Mouse (Mus musculus) layer of hippocampus, adult 9-10 months (tissue): ENCODE data around the gene Fstl4.
"Not testable (repeated sequence)": the region's sequence is repeated elsewhere in the genome, so short reads cannot be mapped to it uniquely, and the experiment has no call there.

Experiments
- DNase-seq: peaks from one replicate; pipeline ENCODE4 v3.0.0; 2022; ENCODE audit warnings: low spot score

The Fstl4 gene

DNA sequence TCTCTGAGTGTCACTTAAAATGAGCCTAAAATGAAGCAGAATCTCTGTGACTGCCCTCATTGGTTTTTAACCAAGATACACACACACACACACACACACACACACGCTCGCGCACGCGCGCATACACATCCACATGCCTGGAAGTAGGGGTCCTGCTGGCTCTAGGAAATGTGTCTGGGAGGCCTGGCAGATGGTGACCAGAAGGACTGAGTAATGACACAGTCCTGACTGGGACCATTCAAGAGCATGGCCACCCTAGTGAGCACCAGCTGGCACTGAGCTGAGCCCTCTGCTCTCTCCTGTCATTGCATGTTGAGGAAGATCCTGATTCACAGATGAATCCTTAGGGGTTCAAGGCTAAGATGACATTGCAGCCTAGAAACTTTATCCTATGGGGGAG, 261.3 kb downstream of the Fstl4 start:
- DNase-seq = no peak

DNA sequence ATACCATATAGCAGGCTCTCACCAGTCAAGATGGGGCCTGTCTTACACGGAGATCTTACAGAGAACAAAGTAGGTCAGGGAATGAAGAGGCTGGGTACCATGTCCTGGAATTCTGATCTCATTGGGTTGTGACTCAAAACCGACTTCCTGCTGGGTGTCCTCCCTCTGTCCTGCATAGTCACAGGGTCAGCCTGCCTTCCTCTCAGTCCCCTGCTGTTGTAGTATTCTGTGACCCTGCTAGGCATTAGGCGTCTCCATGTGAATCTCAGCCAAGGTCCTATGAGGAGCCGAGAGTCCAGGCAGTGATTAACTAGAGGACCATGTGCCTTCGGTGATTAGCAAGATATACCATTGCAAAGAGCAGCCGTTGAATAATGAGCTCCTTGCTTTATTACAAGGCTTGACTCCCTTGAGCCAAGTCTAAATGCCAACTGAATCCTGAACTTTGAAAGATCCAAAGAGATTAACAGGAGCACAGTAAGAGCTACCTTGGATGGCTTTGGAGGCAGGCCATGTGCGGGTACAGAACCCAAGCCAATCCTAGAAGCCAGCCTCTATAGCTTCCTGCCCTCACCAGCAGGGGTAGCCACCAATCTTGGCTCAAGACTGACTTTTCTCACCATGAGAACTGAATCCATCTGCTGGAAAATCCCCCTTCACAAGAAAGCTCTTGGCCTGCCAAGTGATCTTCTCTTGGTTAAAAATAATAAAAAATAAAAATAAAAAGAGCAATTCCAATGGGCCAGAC, 264.2 kb downstream of the Fstl4 start:
- no peak for DNase-seq

DNA sequence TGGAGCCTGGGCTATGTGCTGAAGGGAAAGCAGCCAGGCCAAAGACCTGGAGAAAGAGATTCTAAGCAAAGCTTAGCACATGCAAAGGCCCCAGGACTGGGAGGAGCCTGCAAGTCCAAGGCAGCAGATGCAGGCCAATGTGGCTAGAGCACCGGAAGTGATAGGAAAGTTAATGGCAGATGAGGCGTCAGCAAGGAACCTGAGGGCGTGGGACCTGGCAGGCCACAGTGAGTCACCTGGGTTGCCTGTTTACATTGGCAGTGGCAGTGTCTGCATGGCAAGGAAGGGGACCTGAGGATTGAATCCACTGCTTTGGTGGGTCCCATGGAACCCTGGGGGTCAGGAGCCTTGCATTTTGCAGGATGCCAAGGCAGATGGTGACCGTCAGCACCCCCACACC, 267.3 kb downstream of the Fstl4 start:
- no peak for DNase-seq

DNA sequence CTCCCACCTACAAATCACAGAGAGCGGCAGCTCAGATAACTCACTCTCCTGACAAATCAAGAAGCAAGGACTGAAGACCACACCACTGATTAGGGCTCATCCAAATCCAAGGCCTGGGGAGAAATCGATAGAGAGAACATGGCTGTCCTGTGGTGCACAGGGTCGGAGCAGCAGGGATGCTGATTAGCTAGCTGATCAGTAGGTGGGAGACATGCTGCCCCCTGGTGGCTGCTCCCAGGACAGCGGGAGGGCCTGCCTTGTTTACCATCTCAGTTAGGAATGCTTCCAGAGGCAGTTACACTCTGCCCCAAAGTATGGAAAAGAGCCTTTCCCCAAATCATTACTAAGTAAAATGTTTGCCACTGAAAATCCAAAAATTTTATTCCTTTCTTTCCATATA, 267.9 kb downstream of the Fstl4 start:
- DNase-seq = peak; percentile 83

DNA sequence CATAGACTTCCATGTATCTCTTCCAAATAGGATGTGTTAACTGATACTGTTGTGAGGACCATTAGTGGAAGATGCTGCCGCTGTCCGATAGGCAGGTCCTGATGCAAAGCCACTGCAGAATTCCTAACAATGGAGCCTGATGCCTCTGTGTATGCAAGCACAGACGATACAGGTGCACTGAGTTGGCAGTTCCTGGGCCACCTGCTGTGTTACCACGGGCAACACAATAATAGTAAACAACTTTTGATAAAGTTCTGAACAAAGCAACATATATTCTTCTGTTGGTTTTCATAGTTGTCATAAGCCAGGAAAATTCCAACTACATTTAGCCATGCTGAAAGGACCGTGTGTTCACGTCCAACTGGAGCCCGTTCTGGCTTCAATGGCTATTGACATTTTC, 271.0 kb downstream of the Fstl4 start:
- DNase-seq = no peak

DNA sequence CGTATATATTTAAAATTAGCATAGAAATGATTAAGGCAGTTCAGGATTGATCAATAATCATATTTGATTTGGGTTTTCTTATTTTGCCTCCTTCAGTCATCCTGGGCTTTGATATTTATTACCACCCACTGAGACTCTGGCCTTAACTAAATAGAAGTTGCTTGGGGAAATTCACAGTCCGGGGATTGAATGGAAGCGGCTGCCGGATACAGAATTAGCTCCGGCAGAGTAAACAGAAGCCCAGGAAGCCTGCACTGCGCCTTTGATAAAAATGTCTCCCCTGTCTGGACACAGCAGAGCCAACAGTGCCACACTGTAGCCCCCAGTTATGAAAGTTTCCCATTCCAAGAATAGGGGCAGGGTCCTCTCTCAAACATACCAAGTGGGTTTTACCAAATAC, 282.4 kb downstream of the Fstl4 start:
- no peak for DNase-seq

DNA sequence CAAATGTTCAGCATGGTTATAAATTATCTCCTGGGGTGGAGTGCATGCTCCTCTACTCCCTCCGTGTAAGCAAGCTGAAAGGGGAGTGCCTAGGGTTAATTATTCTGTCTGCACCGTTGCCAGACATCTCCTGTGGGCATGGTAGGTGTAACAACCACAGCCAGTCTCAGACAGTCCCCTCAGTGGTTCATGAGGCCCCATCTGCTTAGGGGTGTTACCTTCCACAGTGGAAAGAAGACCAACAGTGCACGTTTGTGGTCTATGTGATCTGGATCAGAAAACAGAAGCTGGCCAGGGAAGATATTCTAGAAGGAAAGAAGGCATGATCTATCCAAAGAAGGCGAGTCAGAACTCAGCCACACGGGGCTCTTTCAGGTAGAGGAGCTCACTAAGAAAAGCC, 289.7 kb downstream of the Fstl4 start:
- no peak for DNase-seq

DNA sequence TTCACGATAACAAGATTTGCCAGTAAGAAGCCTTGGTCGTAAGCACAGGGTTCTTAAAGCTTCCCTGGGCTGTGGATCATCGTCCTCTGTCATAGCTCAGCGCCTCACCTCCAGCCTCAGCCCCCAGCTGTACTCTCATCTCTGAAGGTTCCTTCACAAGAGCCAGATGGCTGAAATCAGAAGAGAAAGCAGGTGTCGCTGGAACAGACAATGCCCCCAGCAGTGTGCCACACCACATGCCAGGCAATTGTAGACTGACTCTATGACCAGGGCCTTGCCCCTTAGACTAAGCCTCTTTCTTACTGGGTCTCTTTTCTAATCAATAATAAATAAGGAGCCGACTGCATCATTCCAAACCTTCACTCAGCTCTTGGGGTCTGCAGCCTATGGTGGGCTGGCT, 291.5 kb downstream of the Fstl4 start:
- DNase-seq = no peak

DNA sequence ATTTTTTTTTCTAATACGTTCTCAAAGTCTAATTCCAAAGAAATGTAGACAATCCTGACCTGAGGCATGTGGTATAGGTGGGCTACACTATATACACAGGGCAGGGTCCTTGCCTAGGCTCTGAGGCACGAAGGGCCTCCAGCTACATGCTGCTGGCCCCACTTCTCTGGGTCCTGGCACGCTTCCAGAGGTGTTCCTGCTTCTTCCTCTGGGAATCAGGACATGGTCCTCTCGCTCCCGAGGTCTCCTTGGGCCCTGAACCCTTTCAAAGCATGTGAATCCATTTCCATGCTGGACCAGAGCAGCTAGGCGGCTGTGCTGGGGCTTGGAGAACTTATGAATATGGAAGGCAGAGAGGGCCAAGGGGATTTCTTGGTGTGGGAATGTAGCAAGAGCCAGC, 292.3 kb downstream of the Fstl4 start:
- no peak for DNase-seq

DNA sequence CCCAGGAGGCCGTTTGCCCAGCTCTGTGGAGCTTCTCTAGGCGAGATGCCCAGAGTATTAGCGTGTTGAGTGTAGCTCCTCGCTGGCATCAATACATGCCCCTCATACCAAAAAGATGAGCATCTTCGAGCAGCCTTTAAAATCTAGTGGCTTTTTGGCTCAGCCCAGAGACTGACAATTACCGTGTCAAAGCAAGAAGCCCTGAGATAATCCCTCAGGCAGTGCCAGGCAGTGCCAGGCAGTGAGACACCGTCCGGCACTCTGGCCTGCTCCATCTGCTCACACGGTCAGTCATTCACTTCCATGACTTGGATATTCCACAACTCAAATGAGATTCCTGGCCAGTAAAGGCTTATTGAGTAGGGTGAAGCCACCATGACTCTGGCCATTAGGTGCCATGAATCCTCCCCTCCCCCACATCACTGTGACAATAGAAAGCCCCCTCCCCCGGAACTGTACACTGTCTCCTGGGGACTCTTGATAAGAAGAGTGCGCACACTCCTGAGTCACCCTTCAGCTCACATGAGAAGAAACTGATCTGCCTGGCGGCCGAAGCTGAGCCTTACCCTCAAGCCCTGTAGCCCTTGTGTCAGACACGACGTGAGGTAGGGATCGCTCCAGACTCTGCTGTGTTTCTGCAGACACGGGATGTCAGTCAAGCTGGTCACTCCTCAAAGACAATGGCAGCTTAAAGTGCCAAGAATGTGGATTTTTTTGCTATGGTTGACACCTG, 293.6 kb downstream of the Fstl4 start:
- no peak for DNase-seq

DNA sequence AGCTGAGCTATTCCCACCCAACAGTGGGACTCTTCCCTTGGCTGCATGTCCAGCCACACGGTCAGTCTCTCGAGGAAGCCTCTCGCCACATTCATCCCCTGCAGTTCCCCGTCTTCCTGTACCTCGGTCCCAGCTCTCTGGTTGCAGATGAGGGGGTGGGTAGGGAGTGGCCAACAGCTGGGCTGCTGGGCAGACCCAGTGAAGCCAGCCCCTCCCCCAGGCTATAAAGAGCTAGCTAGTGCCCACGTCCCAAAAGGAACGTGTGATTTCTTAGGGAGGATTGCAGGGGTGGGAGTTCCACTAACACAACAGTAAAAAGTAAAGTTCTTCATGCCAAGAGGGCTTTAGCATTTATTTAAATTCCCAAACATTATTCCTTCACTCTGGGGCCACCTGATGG, 294.1 kb downstream of the Fstl4 start:
- DNase-seq = no peak

DNA sequence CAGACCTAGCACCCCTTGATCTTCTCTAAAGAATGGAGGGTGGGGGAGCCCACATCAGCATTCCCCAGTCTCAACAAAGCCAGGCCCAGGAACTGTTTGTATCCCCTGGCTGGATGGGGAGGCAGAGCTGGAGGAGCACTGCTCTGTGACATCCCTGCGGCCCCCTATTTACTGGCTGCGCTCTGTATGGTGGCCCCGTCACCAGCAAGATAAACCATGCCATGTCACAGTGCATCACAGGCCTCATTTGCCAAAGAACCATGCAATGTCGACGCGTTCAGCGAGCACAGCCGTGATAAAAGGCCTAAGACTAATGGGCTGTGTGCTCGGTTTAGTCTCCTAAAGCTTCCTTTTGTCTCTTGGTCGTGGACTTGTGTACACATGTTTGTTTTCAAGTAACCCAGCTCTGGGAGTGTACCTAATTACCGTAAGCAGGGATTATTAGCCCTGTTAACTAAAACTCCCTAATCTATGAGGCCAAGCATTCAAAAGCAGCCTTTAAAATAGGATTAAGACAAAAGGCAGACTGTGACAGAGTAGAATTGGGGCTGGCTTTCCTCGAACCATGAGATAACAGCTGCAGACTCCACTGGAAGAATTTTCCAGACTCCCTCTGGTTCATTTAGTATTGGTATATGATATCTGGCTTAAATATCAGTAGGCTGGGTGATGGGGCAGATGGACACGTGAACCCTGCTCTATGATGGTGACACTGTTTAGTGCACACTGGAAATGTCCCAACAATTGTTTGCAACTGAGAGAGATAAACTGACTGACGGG, 303.5 kb downstream of the Fstl4 start:
- DNase-seq = no peak

DNA sequence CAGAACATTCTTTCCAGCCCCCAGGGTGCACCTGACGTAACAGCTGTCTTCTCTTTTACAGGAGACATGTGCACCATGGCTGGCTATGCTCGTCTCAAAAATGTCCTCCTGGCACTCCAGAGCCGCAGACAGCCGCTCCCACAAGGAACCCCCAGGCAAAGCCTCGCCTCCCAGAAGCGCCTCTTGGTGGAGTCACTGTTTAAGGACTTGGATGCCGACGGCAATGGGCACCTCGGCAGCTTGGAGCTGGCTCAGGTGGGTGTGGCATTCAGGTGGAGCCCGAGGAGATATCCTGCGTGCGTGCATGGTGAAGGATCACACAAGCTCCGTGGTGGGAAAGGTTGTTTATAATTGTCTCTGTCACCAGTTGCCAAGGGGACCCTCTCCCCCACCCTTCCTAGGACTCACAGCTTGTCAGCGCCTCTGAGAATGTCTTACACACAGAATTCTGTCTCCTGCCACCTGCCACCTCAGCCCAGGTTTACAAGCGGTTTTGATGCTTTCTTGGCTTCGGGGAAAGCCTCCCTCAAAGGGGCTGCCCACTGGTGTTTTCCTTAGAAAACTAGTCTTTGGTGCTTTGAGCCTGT, 304.1 kb downstream of the Fstl4 start:
- DNase-seq = no peak

DNA sequence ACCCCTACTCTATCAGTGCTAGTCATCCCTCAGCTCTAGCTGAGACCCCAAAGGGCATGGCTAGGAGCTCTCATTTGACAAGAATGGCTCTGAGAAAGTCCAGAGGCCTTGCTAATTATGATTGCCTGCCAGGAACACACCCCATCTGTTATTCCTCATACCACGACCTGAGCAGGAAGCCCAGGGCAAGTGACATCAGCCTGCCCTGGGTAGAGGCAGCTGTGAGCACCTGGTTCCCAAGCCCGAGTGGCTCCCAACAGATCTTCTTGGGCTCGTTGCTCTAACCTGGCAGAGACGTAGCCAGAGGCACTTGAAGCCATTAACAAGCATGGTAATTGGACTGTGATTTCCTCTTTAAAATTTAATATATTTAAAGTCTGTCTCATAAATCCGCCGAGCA, 305.3 kb downstream of the Fstl4 start:
- DNase-seq = no peak

DNA sequence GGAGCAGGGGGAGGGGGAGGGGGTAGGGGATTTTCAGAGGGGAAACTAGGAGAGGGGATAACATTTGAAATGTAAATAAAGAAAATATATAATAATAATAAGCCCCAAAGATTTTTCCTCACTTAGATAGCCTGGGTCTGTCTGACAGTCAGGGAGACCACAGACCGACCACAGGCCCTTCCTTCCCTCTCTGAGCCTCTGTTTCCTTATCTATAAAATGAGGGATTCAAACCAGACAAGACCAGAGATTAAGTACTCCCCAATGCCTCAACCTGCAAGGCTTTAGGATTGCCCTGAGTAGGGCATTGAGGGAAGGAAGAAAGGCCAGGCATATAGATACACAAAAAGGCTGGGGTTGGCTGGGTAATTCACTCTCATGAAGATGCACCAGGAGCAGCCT, 307.2 kb downstream of the Fstl4 start:
- DNase-seq = no peak

DNA sequence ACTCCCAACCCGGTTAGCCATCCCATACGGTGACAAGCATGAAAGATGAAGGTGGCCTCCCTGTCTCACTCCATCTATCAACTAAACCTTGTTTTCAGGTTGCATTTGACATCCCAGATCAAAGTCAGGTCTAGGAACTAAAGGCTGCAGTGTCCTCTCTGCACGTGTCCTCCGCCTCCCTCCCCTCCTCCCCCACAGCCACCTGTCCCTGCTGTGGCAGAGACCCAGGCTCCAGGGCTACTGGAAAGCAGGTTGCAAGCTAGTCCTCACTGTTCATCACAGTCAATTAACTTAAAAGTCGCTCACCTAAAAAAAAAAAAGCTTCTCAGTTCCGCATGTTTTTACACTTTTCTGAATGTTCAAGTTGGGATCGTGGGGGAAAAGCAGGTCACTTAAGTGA, 313.2 kb downstream of the Fstl4 start:
- no peak for DNase-seq

DNA sequence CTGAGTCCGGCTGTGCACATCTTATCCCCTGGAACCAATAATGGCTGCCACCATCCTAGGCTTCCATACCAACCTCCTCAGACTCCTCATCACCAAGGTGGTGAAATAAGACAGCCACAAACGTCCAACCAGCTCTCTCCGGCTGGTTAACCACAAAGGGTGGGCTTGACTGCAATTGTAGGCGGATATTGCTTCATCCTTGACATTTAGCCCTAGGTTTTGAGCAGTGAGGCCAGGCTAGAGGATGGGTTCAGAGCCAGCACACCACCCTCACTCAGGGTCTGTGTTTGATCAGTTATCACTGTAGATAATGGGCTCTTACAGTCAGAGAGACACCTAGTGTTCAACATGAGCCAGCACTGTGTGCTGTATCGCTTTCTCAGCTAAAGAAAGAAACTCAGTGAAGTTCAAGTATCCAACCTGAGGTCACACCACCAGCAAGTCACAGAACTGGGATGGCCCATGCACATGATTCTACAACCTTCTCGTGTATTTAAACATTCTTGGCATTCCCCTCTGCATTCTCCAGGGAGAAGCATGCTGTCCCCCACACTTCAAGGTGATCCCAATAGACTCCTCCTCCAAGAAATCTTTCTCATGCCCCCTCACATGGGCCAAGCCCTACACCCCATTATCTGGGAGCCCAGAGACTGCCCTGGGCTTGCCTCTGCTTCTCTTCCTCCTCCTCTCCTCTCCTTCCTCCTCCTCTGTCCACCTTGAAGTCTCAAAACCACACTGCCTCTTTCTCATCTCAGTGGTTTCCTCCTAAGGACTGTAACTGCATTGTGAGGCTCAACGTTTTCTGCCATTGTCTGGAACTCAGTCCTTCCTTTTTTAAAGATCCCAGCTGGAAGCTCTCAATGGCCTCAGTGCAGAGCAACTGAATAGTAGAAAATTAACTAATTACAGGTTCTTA, 314.2 kb downstream of the Fstl4 start:
- no peak for DNase-seq

DNA sequence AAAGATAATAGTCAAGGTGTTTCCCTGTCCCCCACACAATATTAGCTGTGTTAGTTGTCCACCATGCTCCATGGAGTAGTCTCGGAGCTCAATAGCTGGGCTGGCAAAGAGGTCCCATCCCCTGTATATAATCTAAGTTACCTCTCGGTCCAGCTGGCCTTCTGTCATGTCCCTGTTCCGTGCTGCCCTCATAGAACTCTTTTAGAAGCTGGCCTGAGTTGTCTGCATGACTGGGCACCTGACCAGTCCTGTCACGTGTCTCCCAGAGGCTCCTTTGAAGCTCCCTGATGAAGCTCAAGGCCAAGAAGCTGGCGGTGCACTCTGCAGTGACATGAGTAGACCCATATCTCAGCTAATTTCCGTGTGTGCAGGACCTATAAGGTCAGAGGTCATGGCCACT, 316.9 kb downstream of the Fstl4 start:
- DNase-seq = no peak

DNA sequence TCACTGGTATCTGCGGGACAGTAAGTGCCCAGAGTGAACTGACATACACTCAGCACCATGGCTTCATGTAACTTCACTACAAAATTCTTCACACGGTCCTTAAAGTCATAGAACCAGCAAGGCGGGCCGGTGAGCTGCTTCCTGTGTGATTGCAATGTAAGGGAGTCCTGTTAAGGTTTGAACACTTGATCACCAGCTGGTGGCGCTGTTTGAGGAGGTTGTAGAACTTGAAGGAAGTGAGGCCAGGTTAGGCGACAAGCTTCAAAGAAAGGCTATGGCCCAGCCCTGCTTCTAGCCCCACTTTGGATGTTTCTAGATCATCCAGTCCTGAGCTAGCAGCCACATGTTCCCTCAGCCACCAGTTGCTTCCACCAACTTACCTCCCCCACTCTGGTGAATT, 320.9 kb downstream of the Fstl4 start:
- no peak for DNase-seq

DNA sequence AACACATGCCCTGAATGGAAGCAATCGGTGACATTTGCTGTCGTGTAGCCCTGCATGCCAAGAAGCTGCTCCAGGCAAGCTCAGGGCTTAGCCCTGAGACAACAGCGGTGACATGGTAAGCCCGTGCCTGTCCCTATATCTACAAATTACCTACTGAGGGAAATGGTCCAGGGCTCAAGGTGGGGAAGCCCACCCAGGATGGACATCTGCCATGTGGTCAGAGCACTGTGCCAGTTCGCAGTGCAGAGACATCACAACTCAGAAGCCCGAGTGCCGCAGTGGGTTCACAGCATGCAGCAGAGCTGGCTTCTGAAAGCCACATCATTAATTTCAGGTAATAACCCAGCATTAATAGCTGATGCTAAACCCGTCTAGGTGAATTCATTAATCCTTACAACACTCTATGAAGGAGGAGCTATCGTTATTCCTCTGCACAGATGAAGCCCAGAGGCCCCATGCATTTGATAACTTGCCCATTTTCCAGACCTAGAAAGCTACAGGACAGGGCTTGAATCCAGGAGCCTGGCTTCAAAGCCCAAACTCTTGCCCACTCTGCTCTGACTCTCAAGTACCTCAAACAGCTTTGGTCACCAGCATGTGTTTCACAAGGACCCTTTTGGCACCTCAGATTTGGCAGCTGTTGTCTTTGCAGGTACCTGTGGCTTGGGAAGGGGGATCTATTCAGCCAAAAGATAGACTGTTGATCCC, 321.6 kb downstream of the Fstl4 start:
- DNase-seq = no peak

DNA sequence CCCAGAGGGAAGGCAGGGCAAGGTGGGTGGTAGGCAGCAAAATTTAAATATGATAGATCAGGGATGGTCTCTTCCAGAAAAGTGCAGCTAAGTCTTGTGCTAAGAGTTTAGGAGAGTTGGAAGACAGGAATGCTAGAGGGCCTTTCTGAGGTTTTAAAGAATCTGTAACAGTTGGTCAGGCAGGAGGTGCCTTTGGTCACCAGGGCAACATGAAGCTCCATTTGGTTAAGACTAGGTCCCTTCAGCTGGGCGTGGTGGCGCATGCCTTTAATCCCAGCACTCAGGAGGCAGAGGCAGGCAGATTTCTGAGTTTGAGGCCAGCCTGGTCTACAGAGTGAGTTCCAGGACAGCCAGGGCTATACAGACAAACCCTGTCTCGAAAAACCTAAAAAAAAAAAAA, 323.5 kb downstream of the Fstl4 start:
- DNase-seq = not testable (repeated sequence)
